Mouse (Mus musculus) forebrain, embryonic 14.5 days (tissue): Measurements from ENCODE around the gene Heatr5a. TPM values are rescaled to one million over a fixed set of nuclear protein-coding genes. Genes with fewer than 3 reads are reported as not detected.

ENCODE experiments used
- ATAC-seq: fragments of 200-750 bp; cut with Nextera tagmentation; 2 replicates; pipeline ENCODE4 v1.8.0; 2017; ENCODE audit warnings: mild to moderate bottlenecking, moderate library complexity
- DNase-seq: peaks from one replicate; pipeline ENCODE4 v3.0.0-alpha.2; 2015; ENCODE audit warnings: low spot score
- H3K27ac ChIP-seq: fragments of 300-500 bp; sonication (generic); 2 replicates; pipeline ENCODE4 v1.5.1; 2014; ENCODE audit warnings: low read depth, mild to moderate bottlenecking, control low read depth, low read length, moderate library complexity
- H3K27me3 ChIP-seq: fragments of 300-500 bp; sonication (generic); replicated peaks from 2 replicates; pipeline ENCODE4 v1.6.1; 2014; ENCODE audit warnings: low read length, control low read depth, mixed read lengths; ENCODE audit not compliant: control insufficient read depth, insufficient read depth
- H3K36me3 ChIP-seq: fragments of 300-500 bp; sonication (generic); 2 replicates; pipeline ENCODE4 v1.6.1; 2014; ENCODE audit warnings: low read length, control low read depth; ENCODE audit not compliant: control insufficient read depth, insufficient read depth
- H3K4me1 ChIP-seq: fragments of 300-500 bp; sonication (generic); 2 replicates; pipeline ENCODE4 v1.6.1; 2014; ENCODE audit warnings: antibody characterized with exemption, low read length, control low read depth; ENCODE audit not compliant: control insufficient read depth, insufficient read depth
- H3K4me2 ChIP-seq: fragments of 300-500 bp; sonication (generic); 2 replicates; pipeline ENCODE4 v1.6.1; 2014; ENCODE audit warnings: mild to moderate bottlenecking, control low read depth, low read length
- H3K4me3 ChIP-seq: fragments of 300-500 bp; sonication (generic); 2 replicates; pipeline ENCODE4 v1.5.1; 2014; ENCODE audit warnings: low read depth, low read length, control low read depth
- H3K9ac ChIP-seq: fragments of 300-500 bp; sonication (generic); 2 replicates; pipeline ENCODE4 v1.6.1; 2014; ENCODE audit warnings: mild to moderate bottlenecking, low read length, control low read depth, moderate library complexity
- H3K9me3 ChIP-seq: fragments of 300-500 bp; sonication (generic); replicated peaks from 2 replicates; pipeline ENCODE4 v1.6.1; 2016; ENCODE audit warnings: low read length, control low read depth, mixed read lengths; ENCODE audit not compliant: control insufficient read depth
- WGBS: fragments of 180-500 bp; shearing (Covaris S2); extraction: QIAGEN DNeasy Blood & Tissue Kit; methylation state at CpG from one replicate; pipeline ENCODE4 v1.1.7; 2014; 5-methylcytosine and 5-hydroxymethylcytosine counted together
- polyA plus RNA-seq: library from polyadenylated mRNA; unstranded; fragments of >200 nt; fragmentation: Nextera tagmentation; extraction: Ambion mirVana; gene quantifications from 2 replicates; pipeline ENCODE4 v1.2.1, GENCODE M21; 2014

Gene Heatr5a
- polyA plus RNA-seq, 1 experiment from 2014 or later: 4.8 TPM

- Histone ChIP-seq H3K4me3 (peak within 1 kb of the TSS; percentile 50), H3K9ac (peak within 1 kb of the TSS; percentile 76), H3K27ac (peak within 1 kb of the TSS; percentile 52; the same call in 1 of the 2 replicates), H3K4me1 (no peaks in the 10 kb centered on the region), H3K27me3 (no peaks in the 10 kb centered on the region), H3K9me3 (no peaks in the 10 kb centered on the region), H3K36me3 (0 out of 2 replicates have a peak, but pooled peaks cover 2% of the 10 kb centered on the region), H3K4me2 (peak within 1 kb of the TSS; percentile 52)
- ATAC-seq (peak; percentile 89), DNase-seq (peak; percentile 94)
- WGBS: 2% methylated on average over 40 of the region's 46 CpGs
Observed at GRCm38 (mm10) chr12:52005877-52006632, 34.9 kb upstream of the Heatr5a start, which contains the start of gene Dtd2. TSS of gene Dtd2 (minus strand) at chr12:52006501.

GRCm38 (mm10) chr12:52002746-52003145, 31.6 kb upstream of the Heatr5a start:
- 94% methylated on average over 3 of the region's 3 CpGs for WGBS
- Histone ChIP-seq H3K36me3 (peaks cover 18% of the 10 kb centered on the region), H3K9me3 (no peaks in the 10 kb centered on the region), H3K4me3 (no peak overlapping the region), H3K4me2 (no peak overlapping the region), H3K4me1 (no peaks in the 10 kb centered on the region), H3K9ac (no peak overlapping the region), H3K27ac (no peak overlapping the region), H3K27me3 (no peaks in the 10 kb centered on the region)
- ATAC-seq (no peak), DNase-seq (no peak)

- Histone ChIP-seq H3K27ac (no peak overlapping the region), H3K4me2 (no peak overlapping the region), H3K4me1 (no peaks in the 10 kb centered on the region), H3K9ac (no peak overlapping the region), H3K4me3 (no peak overlapping the region), H3K27me3 (no peaks in the 10 kb centered on the region), H3K36me3 (peaks cover 20% of the 10 kb centered on the region), H3K9me3 (no peaks in the 10 kb centered on the region)
- WGBS: 26% methylated on average over 4 of the region's 4 CpGs
- ATAC-seq (peak; percentile 75), DNase-seq (peak; percentile 94)
Observed at GRCm38 (mm10) chr12:52001544-52001943, 30.4 kb upstream of the Heatr5a start.

- Histone ChIP-seq H3K27me3 (no peaks in the 10 kb centered on the region), H3K9me3 (no peaks in the 10 kb centered on the region), H3K36me3 (peaks cover 25% of the 10 kb centered on the region), H3K4me3 (no peak overlapping the region), H3K4me2 (no peak overlapping the region), H3K4me1 (no peaks in the 10 kb centered on the region), H3K27ac (no peak overlapping the region), H3K9ac (no peak overlapping the region)
- WGBS: 89% methylated on average over 9 of the region's 9 CpGs
- DNase-seq: no peak
- ATAC-seq: no peak
Observed at GRCm38 (mm10) chr12:51998366-51998932, 27.3 kb upstream of the Heatr5a start.

- DNase-seq: no peak
- H3K4me1 ChIP-seq: no peaks in the 10 kb centered on the region
- WGBS: 91% methylated on average over 1 of the region's 1 CpGs
- peaks cover 25% of the 10 kb centered on the region for H3K36me3 ChIP-seq
- no peaks in the 10 kb centered on the region for H3K9me3 ChIP-seq
- H3K4me2 ChIP-seq: no peak overlapping the region
- H3K27ac ChIP-seq: no peak overlapping the region
- H3K9ac ChIP-seq: no peak overlapping the region
- ATAC-seq: no peak
- H3K4me3 ChIP-seq: no peak overlapping the region
- H3K27me3 ChIP-seq: no peaks in the 10 kb centered on the region
Observed at GRCm38 (mm10) chr12:51995738-51996536, 24.8 kb upstream of the Heatr5a start.

GRCm38 (mm10) chr12:51990629-51991028, 19.5 kb upstream of the Heatr5a start:
- Histone ChIP-seq H3K4me3 (no peak overlapping the region), H3K27ac (no peak overlapping the region), H3K27me3 (no peaks in the 10 kb centered on the region), H3K9ac (no peak overlapping the region), H3K9me3 (no peaks in the 10 kb centered on the region), H3K4me2 (no peak overlapping the region), H3K4me1 (no peaks in the 10 kb centered on the region), H3K36me3 (peaks cover 7% of the 10 kb centered on the region)
- WGBS: 77% methylated on average over 2 of the region's 2 CpGs
- DNase-seq (no peak), ATAC-seq (no peak)

GRCm38 (mm10) chr12:51988536-51988935, 17.4 kb upstream of the Heatr5a start:
- Histone ChIP-seq H3K27me3 (no peaks in the 10 kb centered on the region), H3K36me3 (no peaks in the 10 kb centered on the region; the same call in 1 of the 2 replicates), H3K4me2 (no peak overlapping the region), H3K9me3 (no peaks in the 10 kb centered on the region), H3K27ac (no peak overlapping the region), H3K4me1 (no peaks in the 10 kb centered on the region), H3K4me3 (no peak overlapping the region), H3K9ac (no peak overlapping the region)
- 90% methylated on average over 5 of the region's 5 CpGs for WGBS
- DNase-seq (no peak), ATAC-seq (no peak)

GRCm38 (mm10) chr12:51985826-51986225, 14.7 kb upstream of the Heatr5a start:
- H3K4me3 ChIP-seq: no peak overlapping the region
- no peaks in the 10 kb centered on the region for H3K9me3 ChIP-seq
- H3K27me3 ChIP-seq: no peaks in the 10 kb centered on the region
- H3K27ac ChIP-seq: no peak overlapping the region
- 83% methylated on average over 4 of the region's 4 CpGs for WGBS
- H3K9ac ChIP-seq: no peak overlapping the region
- no peak for DNase-seq
- no peak overlapping the region for H3K4me2 ChIP-seq
- H3K4me1 ChIP-seq: no peaks in the 10 kb centered on the region
- no peak for ATAC-seq
- H3K36me3 ChIP-seq: no peaks in the 10 kb centered on the region
